Mouse (Mus musculus) CD8-positive naive resting alpha-beta T cell, adult 2 months (primary cell): ENCODE measurements around the gene Rcc2.

ENCODE experiments used
- DNase-seq, 2 experiments: peaks; one replicate each; pipeline ENCODE4 v3.0.0; 2022; ENCODE audit warnings: low read depth in 2 of 2, low spot score in 2 of 2

Gene Rcc2

GRCm38 (mm10) chr4:140709111-140709510 is 8.8 kb downstream of the Rcc2 start:
- no peak for DNase-seq

- DNase-seq = no peak
These were observed 9.3 kb downstream of the Rcc2 start for GRCm38 (mm10) chr4:140709617-140710016.

- DNase-seq = no peak
These were observed 10.4 kb downstream of the Rcc2 start for GRCm38 (mm10) chr4:140710781-140711180.

- no peak for DNase-seq
These were observed 11.0 kb downstream of the Rcc2 start for GRCm38 (mm10) chr4:140711360-140711759.

GRCm38 (mm10) chr4:140713480-140714365 is 13.4 kb downstream of the Rcc2 start:
- DNase-seq = peak; percentile 69 to 79

GRCm38 (mm10) chr4:140714586-140714985 is 14.2 kb downstream of the Rcc2 start:
- DNase-seq = no peak

- no peak for DNase-seq
These were observed 16.7 kb downstream of the Rcc2 start for GRCm38 (mm10) chr4:140716994-140717393.

GRCm38 (mm10) chr4:140718436-140718835 is 18.1 kb downstream of the Rcc2 start:
- DNase-seq = no peak

- no peak for DNase-seq
These were observed 19.8 kb downstream of the Rcc2 start for GRCm38 (mm10) chr4:140720091-140720490.

GRCm38 (mm10) chr4:140721968-140722490 is 21.7 kb downstream of the Rcc2 start:
- no peak for DNase-seq

- no peak for DNase-seq
These were observed 22.4 kb downstream of the Rcc2 start for GRCm38 (mm10) chr4:140722710-140723109.

- DNase-seq = no peak
These were observed 22.9 kb downstream of the Rcc2 start for GRCm38 (mm10) chr4:140723192-140723591.

GRCm38 (mm10) chr4:140723801-140724200 is 23.5 kb downstream of the Rcc2 start:
- peak in 1 of 2 experiments; percentile 18 for DNase-seq

GRCm38 (mm10) chr4:140724739-140725138 is 24.4 kb downstream of the Rcc2 start:
- no peak for DNase-seq

GRCm38 (mm10) chr4:140726907-140727306 is 26.6 kb downstream of the Rcc2 start:
- DNase-seq = no peak

GRCm38 (mm10) chr4:140731654-140732053 is 31.3 kb downstream of the Rcc2 start:
- no peak for DNase-seq

GRCm38 (mm10) chr4:140732871-140733270 is 32.5 kb downstream of the Rcc2 start:
- no peak for DNase-seq

GRCm38 (mm10) chr4:140740655-140741054 is 40.3 kb downstream of the Rcc2 start:
- no peak for DNase-seq

- no peak for DNase-seq
These were observed 41.1 kb downstream of the Rcc2 start for GRCm38 (mm10) chr4:140741401-140741800.

GRCm38 (mm10) chr4:140742543-140742942 is 42.2 kb downstream of the Rcc2 start, which contains the start of gene Padi6:
Padi6 (minus strand) TSS chr4:140742643.
- DNase-seq = no peak

GRCm38 (mm10) chr4:140743086-140743485 is 42.7 kb downstream of the Rcc2 start:
- DNase-seq = no peak

GRCm38 (mm10) chr4:140744654-140745053 is 44.3 kb downstream of the Rcc2 start:
- peak; percentile 11 to 28 for DNase-seq
